Mouse (Mus musculus): ENCODE measurements at regions not wholly inside any gene's neighbourhood (a gene's known extent, or its start where the extent isn't known, plus 50 kb on each side); places are given as distances from the start of the nearest gene placed in this dataset.

DNA sequence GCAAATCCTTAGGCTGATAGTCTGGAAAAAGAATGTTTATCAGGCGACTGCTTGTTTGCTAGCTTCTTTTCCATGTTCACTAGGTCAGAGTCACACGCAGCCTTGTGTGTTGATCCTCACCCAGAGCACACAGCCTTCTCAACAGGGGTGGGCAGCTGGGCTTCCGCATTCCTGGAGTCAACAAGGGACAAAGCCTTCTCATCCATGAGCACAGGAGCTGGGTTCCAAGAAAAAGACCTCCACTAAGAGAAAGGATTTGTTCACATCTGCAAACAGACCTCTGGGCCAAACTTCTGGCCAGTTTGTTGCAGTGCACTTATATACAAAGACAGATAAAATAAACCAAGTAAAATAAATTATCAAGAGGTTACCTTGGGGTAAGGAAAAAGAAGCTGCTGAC, 65.6 kb upstream of the Gm45716 start:
- H3K4me3 ChIP-seq: no peak overlapping the region
- no peak for TF ChIP-seq CTCF (conservative IDR thresholded peaks at IDR 0.05)
- DNase-seq (ENCODE audit: low spot score in 2 of 2): no peak
- H3K27ac ChIP-seq: no peak overlapping the region

DNA sequence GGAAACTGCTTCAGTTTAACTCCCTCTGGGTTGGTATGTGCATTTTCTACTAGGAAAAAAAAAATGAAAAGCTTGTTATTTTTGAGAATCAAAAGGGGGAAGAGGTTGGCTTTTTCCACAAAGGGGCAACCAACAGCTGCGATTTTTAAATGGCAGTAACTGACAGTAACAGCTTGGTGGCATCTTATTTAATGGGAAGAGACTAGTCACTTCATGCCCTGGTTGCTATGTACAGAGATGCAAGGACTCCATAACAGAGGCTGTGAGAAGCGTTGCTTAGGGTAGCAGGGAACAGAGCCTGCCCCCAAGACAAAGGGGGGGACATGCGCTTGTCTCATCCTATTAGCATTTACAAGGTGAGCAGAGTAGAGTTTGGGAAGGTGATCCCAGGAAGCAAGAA, 64.8 kb upstream of the Gm45716 start:
- DNase-seq (ENCODE audit: low spot score in 2 of 2): no peak
- Histone ChIP-seq H3K27ac (no peak overlapping the region), H3K4me3 (no peak overlapping the region)
- no peak for TF ChIP-seq CTCF (conservative IDR thresholded peaks at IDR 0.05)

DNA sequence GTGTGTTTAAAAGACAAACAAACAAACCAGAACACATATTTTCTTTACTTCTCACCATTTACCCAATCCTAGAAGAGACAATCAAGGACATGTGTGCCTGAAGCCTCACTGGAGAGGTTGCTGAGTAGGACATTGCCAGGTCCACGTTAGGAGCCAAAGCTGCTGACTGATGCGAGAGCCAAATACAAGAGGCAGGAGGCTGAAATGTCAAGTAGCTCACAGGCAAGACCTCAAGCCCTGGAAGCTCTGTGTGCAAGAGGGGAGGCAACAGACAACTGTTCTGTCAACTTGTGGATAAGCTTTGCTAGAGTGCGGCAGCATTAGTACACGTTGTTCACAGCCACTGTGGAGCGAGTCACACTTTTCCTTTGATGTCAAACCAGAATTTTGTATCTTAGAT, 63.6 kb upstream of the Gm45716 start:
- no peak for DNase-seq (ENCODE audit: low spot score in 2 of 2)
- no peak overlapping the region for H3K27ac ChIP-seq
- no peak overlapping the region for H3K4me3 ChIP-seq
- TF ChIP-seq CTCF (conservative IDR thresholded peaks at IDR 0.05): no peak

GRCm38 (mm10) chr11:90126289-90126688, 61.2 kb upstream of the Gm45716 start:
- Histone ChIP-seq H3K4me3 (no peak overlapping the region), H3K27ac (no peak overlapping the region)
- TF ChIP-seq CTCF (conservative IDR thresholded peaks at IDR 0.05): no peak
- no peak for DNase-seq (ENCODE audit: low spot score in 2 of 2)

GRCm38 (mm10) chr11:90128865-90129415, 58.5 kb upstream of the Gm45716 start:
- no peak for DNase-seq (ENCODE audit: low spot score in 2 of 2)
- no peak for TF ChIP-seq CTCF (conservative IDR thresholded peaks at IDR 0.05)
- Histone ChIP-seq H3K27ac (no peak overlapping the region), H3K4me3 (no peak overlapping the region)

- Histone ChIP-seq H3K27ac (no peak overlapping the region), H3K4me3 (no peak overlapping the region)
- DNase-seq (ENCODE audit: low spot score in 2 of 2): no peak
- TF ChIP-seq CTCF (conservative IDR thresholded peaks at IDR 0.05): no peak
Observed at GRCm38 (mm10) chr11:90129793-90130624, 57.5 kb upstream of the Gm45716 start.

DNA sequence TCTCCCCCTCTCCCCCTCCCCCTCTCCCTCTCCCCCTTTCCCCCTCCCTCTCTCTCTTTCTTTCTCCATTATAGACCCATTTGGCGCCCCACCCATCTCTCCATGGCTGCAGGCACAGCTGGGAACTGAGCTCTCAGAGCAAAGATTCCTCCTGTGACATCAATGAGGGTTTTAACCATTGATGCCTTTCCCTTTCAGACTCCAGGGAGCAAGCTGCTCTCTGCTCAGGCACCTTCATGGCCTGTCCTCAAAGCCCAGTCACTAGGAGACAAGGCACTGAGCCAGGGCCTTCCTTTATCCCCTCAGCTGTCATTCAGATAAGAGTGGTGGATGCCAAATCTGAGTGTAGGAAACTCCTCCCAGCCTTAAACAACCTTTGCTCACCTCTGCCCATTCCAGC, 56.8 kb upstream of the Gm45716 start:
- no peak overlapping the region for H3K4me3 ChIP-seq
- no peak for TF ChIP-seq CTCF (conservative IDR thresholded peaks at IDR 0.05)
- H3K27ac ChIP-seq: no peak overlapping the region
- no peak for DNase-seq (ENCODE audit: low spot score in 2 of 2)

- Histone ChIP-seq H3K4me3 (no peak overlapping the region), H3K27ac (no peak overlapping the region)
- no peak for TF ChIP-seq CTCF (conservative IDR thresholded peaks at IDR 0.05)
- no peak for DNase-seq (ENCODE audit: low spot score in 2 of 2)
Observed at GRCm38 (mm10) chr11:90132579-90132978, 54.9 kb upstream of the Gm45716 start.

- no peak overlapping the region for H3K27ac ChIP-seq
- TF ChIP-seq CTCF (conservative IDR thresholded peaks at IDR 0.05): no peak
- DNase-seq (ENCODE audit: low spot score in 2 of 2): no peak
Observed at GRCm38 (mm10) chr11:90136307-90136706, 51.2 kb upstream of the Gm45716 start.

More at GRCm38 (mm10) chr11:90136307-90136706, 51.2 kb upstream of the Gm45716 start:
- no peak overlapping the region for H3K4me3 ChIP-seq
